Mouse (Mus musculus): ENCODE measurements at regions not wholly inside any gene's neighbourhood (a gene's known extent, or its start where the extent isn't known, plus 50 kb on each side); places are given as distances from the start of the nearest gene placed in this dataset.

DNA sequence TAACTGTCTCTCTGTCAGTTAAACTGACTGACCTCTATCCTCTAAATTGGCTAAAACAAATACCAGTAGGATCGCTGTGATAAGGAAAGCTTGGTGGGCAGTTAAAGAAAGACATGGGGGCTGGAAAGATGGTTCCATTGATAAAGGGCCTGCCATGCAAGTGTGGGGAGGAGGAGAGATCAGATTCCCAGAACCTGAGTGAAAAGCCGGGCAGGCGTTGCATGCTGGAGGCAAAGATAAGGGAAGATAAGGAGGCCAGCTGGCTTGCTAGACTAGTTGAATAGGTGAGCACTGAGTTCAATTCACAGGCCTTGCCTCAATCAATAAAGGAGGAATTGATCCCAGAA is 122.3 kb upstream of the Cited2 start:
- Histone ChIP-seq H3K9ac (replicated peaks; ENCODE audit: low read length) (no peak overlapping the region), H3K4me2 (ENCODE audit: low read depth, low read length) (no peak overlapping the region), H3K9me3 (ENCODE audit: low read length) (no peaks in the 10 kb centered on the region), H3K27ac (no peak overlapping the region), H3K27me3 (ENCODE audit: insufficient read depth, low read length) (no peaks in the 10 kb centered on the region), H3K36me3 (ENCODE audit: insufficient read depth, low read length) (no peaks in the 10 kb centered on the region), H3K4me1 (ENCODE audit: insufficient read depth, low read length) (no peaks in the 10 kb centered on the region), H3K4me3 (ENCODE audit: low read length) (no peak overlapping the region)
- WGBS: 75% methylated on average over 3 of the region's 3 CpGs
- ATAC-seq: no peak
- DNase-seq (ENCODE audit: low spot score): no peak
- no peak for TF ChIP-seq CTCF (IDR thresholded peaks at IDR 0.05; ENCODE audit: low read depth)

DNA sequence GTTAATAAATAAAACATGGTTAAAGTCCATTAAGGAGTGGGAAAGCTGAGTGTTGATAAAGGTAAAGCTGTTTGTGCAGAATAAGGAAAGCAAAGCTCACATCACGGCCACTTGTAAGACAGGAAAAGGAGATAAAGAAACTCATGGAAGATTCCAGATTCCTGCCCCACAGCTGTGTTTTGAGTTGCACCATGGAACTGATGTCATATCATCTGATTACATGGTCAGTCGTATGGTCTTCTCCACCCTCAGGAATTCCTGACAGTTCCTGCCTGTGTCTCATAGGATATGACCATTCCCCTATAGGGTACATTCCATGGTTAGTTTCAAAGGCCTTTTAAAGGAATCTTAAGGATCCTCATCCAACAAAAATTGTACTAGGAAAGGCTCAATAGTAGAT is 120.6 kb upstream of the Cited2 start:
- H3K4me2 ChIP-seq (ENCODE audit: low read depth, low read length): no peak overlapping the region
- H3K27me3 ChIP-seq (ENCODE audit: insufficient read depth, low read length): no peaks in the 10 kb centered on the region
- no peaks in the 10 kb centered on the region for H3K9me3 ChIP-seq (ENCODE audit: low read length)
- ATAC-seq: no peak
- H3K9ac ChIP-seq (replicated peaks; ENCODE audit: low read length): no peak overlapping the region
- no peaks in the 10 kb centered on the region for H3K36me3 ChIP-seq (ENCODE audit: insufficient read depth, low read length)
- no peak for DNase-seq (ENCODE audit: low spot score)
- H3K27ac ChIP-seq: no peak overlapping the region
- no peak for TF ChIP-seq CTCF (IDR thresholded peaks at IDR 0.05; ENCODE audit: low read depth)
- 85% methylated on average over 2 of the region's 2 CpGs for WGBS
- no peaks in the 10 kb centered on the region for H3K4me1 ChIP-seq (ENCODE audit: insufficient read depth, low read length)
- no peak overlapping the region for H3K4me3 ChIP-seq (ENCODE audit: low read length)

DNA sequence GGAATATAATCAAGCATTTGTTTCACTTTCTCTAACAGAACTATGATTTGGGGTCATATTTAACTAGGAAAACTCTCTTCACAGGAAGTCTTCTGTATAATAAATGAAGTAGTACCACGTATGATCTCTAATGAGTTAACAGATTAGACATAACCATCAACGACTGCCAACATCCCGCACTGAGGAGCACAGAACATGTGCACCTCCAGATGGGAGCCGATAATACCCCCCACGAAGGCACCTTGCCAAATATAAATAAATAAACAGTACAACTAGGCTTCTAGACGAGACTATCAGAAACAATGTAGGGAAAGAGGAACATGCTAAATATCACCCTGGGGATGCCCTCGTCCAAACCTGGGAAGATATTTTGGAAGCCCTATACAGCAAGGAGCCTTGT is 114.8 kb upstream of the Cited2 start:
- no peaks in the 10 kb centered on the region for H3K36me3 ChIP-seq (ENCODE audit: insufficient read depth, low read length)
- no peaks in the 10 kb centered on the region for H3K27me3 ChIP-seq (ENCODE audit: insufficient read depth, low read length)
- H3K9me3 ChIP-seq (ENCODE audit: low read length): no peaks in the 10 kb centered on the region
- H3K4me1 ChIP-seq (ENCODE audit: insufficient read depth, low read length): no peaks in the 10 kb centered on the region
- DNase-seq (ENCODE audit: low spot score) (no peak), ATAC-seq (no peak)
- 55% methylated on average over 7 of the region's 7 CpGs for WGBS
- H3K4me2 ChIP-seq (ENCODE audit: low read depth, low read length): no peak overlapping the region
- H3K27ac ChIP-seq: no peak overlapping the region
- no peak overlapping the region for H3K9ac ChIP-seq (replicated peaks; ENCODE audit: low read length)
- no peak for TF ChIP-seq CTCF (IDR thresholded peaks at IDR 0.05; ENCODE audit: low read depth)
- no peak overlapping the region for H3K4me3 ChIP-seq (ENCODE audit: low read length)

DNA sequence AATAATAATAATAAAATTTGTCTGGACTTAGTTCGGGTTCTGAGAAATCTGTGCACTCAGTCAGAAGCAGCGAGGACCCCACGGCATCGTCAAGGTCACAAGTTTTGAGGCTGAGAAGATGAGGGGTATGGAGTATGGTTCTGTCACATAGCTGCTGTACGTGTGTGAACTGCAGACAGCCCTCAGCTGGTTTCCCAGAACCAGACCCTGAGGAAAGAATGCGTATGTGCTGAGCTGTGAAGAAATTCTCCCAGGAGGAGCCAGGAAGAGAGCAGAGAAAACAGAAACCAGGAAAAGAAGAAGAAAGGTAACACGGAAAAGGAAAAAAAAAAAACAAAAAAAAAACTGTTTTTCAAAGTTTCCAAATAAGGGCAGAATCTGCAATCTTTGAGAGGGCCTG is 112.4 kb upstream of the Cited2 start:
- no peaks in the 10 kb centered on the region for H3K36me3 ChIP-seq (ENCODE audit: insufficient read depth, low read length)
- no peaks in the 10 kb centered on the region for H3K27me3 ChIP-seq (ENCODE audit: insufficient read depth, low read length)
- TF ChIP-seq CTCF (IDR thresholded peaks at IDR 0.05; ENCODE audit: low read depth): no peak
- DNase-seq (ENCODE audit: low spot score): no peak
- H3K4me3 ChIP-seq (ENCODE audit: low read length): no peak overlapping the region
- ATAC-seq: no peak
- WGBS: 81% methylated on average over 7 of the region's 7 CpGs
- no peaks in the 10 kb centered on the region for H3K4me1 ChIP-seq (ENCODE audit: insufficient read depth, low read length)
- H3K27ac ChIP-seq: no peak overlapping the region
- H3K4me2 ChIP-seq (ENCODE audit: low read depth, low read length): no peak overlapping the region
- H3K9me3 ChIP-seq (ENCODE audit: low read length): no peaks in the 10 kb centered on the region
- H3K9ac ChIP-seq (replicated peaks; ENCODE audit: low read length): no peak overlapping the region

DNA sequence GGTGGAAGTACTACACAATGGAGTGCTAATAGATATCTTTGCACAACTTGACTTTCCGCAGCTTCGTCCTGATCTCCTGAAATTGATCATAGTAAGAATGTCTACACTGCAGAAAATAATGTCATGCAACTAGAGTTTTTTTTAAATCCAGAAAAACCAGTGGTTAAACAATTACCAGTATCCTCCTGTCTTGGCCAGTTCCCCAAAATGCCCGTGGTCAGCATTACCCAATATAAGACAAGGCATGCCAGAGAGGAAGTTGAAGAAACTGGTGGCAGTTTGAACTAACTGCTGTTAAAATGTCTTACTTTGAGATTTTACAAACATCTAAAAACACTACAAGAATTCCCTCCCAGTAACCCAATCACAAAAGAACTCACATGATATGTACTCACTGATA is 109.7 kb upstream of the Cited2 start:
- no peak overlapping the region for H3K4me2 ChIP-seq (ENCODE audit: low read depth, low read length)
- H3K4me1 ChIP-seq (ENCODE audit: insufficient read depth, low read length): no peaks in the 10 kb centered on the region
- H3K9ac ChIP-seq (replicated peaks; ENCODE audit: low read length): no peak overlapping the region
- H3K9me3 ChIP-seq (ENCODE audit: low read length): no peaks in the 10 kb centered on the region
- no peaks in the 10 kb centered on the region for H3K27me3 ChIP-seq (ENCODE audit: insufficient read depth, low read length)
- WGBS: 95% methylated on average over 3 of the region's 3 CpGs
- ATAC-seq (no peak), DNase-seq (ENCODE audit: low spot score) (no peak)
- H3K27ac ChIP-seq: no peak overlapping the region
- H3K36me3 ChIP-seq (ENCODE audit: insufficient read depth, low read length): no peaks in the 10 kb centered on the region
- H3K4me3 ChIP-seq (ENCODE audit: low read length): no peak overlapping the region
- no peak for TF ChIP-seq CTCF (IDR thresholded peaks at IDR 0.05; ENCODE audit: low read depth)

DNA sequence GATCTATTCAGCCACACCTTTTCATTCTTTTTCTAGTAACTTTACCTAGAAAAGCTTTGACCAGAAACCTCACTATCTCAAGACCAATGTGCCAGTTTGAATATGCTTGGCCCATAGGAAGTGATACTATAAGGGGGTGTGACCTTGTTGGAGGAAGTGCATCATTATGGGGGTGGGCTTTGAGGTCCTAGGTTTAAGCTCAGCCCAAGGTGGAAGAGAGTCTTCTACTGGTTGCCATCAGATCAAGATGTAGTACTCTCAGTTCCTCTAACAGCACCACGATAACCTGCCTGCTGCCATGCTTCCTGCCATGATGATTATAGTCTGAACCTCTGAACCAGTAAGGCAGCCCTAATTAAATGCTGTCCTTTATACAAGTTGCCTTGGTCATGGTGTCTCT is 105.0 kb upstream of the Cited2 start:
- Histone ChIP-seq H3K4me2 (ENCODE audit: low read depth, low read length) (no peak overlapping the region), H3K27me3 (ENCODE audit: insufficient read depth, low read length) (no peaks in the 10 kb centered on the region), H3K9ac (replicated peaks; ENCODE audit: low read length) (no peak overlapping the region), H3K4me3 (ENCODE audit: low read length) (no peak overlapping the region), H3K9me3 (ENCODE audit: low read length) (no peaks in the 10 kb centered on the region), H3K27ac (no peak overlapping the region), H3K4me1 (ENCODE audit: insufficient read depth, low read length) (no peaks in the 10 kb centered on the region), H3K36me3 (ENCODE audit: insufficient read depth, low read length) (no peaks in the 10 kb centered on the region)
- no peak for ATAC-seq
- no peak for TF ChIP-seq CTCF (IDR thresholded peaks at IDR 0.05; ENCODE audit: low read depth)
- DNase-seq (ENCODE audit: low spot score): no peak
- 90% methylated on average over 1 of the region's 1 CpGs for WGBS

DNA sequence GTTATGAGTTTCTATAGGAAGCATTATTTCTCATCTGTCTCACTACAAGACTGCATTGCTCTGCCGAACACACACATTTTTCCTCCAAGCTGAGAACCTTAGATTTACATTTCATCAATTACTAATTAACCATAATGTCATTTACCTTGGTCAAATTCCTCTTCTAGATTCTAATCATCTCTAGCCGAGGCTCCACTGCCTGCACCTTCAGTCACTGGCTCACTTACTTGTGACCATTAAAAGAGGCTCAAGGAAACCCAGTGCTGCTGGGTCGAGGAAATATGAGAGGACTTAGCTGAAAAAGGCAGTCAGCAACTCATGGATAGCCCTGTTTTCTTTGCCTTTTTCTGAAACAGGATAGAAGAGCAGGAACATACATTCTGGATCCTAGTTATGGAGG is 103.4 kb upstream of the Cited2 start:
- Histone ChIP-seq H3K27me3 (ENCODE audit: insufficient read depth, low read length) (no peaks in the 10 kb centered on the region), H3K4me2 (ENCODE audit: low read depth, low read length) (no peak overlapping the region), H3K9me3 (ENCODE audit: low read length) (no peaks in the 10 kb centered on the region), H3K36me3 (ENCODE audit: insufficient read depth, low read length) (no peaks in the 10 kb centered on the region), H3K27ac (no peak overlapping the region), H3K9ac (replicated peaks; ENCODE audit: low read length) (no peak overlapping the region), H3K4me1 (ENCODE audit: insufficient read depth, low read length) (no peaks in the 10 kb centered on the region), H3K4me3 (ENCODE audit: low read length) (no peak overlapping the region)
- no peak for ATAC-seq
- WGBS: 79% methylated on average over 3 of the region's 3 CpGs
- no peak for DNase-seq (ENCODE audit: low spot score)
- TF ChIP-seq CTCF (IDR thresholded peaks at IDR 0.05; ENCODE audit: low read depth): no peak

All from hindbrain, postnatal 0 days (tissue).